Mouse (Mus musculus): ENCODE results near the gene Safb2. TPM values are rescaled to one million over a fixed set of nuclear protein-coding genes. Genes with fewer than 3 reads are reported as not detected.

Gene Safb2
- polyA plus RNA-seq, 1 experiment from 2014 or later = 100 TPM

- Histone ChIP-seq H3K4me1 (peaks cover 34% of the 10 kb centered on the region), H3K27ac (no peak overlapping the region), H3K9me3 (no peaks in the 10 kb centered on the region), H3K4me2 (replicated peaks) (peak overlapping the region; percentile 39), H3K9ac (no peak overlapping the region), H3K36me3 (no peaks in the 10 kb centered on the region), H3K27me3 (peaks cover 71% of the 10 kb centered on the region), H3K4me3 (peak overlapping the region; percentile 26)
- 8% methylated on average over 55 of the region's 60 CpGs for WGBS
- no peak for ATAC-seq (ENCODE audit: insufficient number of reproducible peaks, insufficient read depth, low FRiP score, low TSS enrichment)
Measured at GRCm38 (mm10) chr17:56510970-56511706, 73.2 kb downstream of the Safb2 start.

Other genes starting within 250 kb of the Safb2 start
- gene Ptprs, start 108.1 kb downstream of the Safb2 start, polyA plus RNA-seq (2016; fragmentation: Nextera tagmentation; extraction: Ambion mirVana) = 158 and 167 TPM in 2 replicates
- not detected in 2 replicates for gene Znrf4, start 72.2 kb downstream of the Safb2 start, polyA plus RNA-seq (2016; fragmentation: Nextera tagmentation; extraction: Ambion mirVana)
- gene Gm20219, start 30.2 kb downstream of the Safb2 start, polyA plus RNA-seq (2016; fragmentation: Nextera tagmentation; extraction: Ambion mirVana) = 1.4 and 1.7 TPM in 2 replicates
- gene Safb, start 240 bp upstream of the Safb2 start, polyA plus RNA-seq (2016; fragmentation: Nextera tagmentation; extraction: Ambion mirVana) = 152 and 157 TPM in 2 replicates
- gene 2410015M20Rik, start 25.2 kb upstream of the Safb2 start, polyA plus RNA-seq (2016; fragmentation: Nextera tagmentation; extraction: Ambion mirVana) = 208 and 214 TPM in 2 replicates
- gene Rpl36, start 28.8 kb upstream of the Safb2 start, polyA plus RNA-seq (2016; fragmentation: Nextera tagmentation; extraction: Ambion mirVana) = 1,591 and 1,618 TPM in 2 replicates
- 66.0 and 66.9 TPM in 2 replicates for gene Lonp1, start 42.3 kb upstream of the Safb2 start, polyA plus RNA-seq (2016; fragmentation: Nextera tagmentation; extraction: Ambion mirVana)
- 0.74 and 0.88 TPM in 2 replicates for gene Catsperd, start 43.6 kb upstream of the Safb2 start, polyA plus RNA-seq (2016; fragmentation: Nextera tagmentation; extraction: Ambion mirVana)
- 108 and 118 TPM in 2 replicates for gene Ranbp3, start 88.7 kb upstream of the Safb2 start, polyA plus RNA-seq (2016; fragmentation: Nextera tagmentation; extraction: Ambion mirVana)
- gene Ndufa11, start 133.2 kb upstream of the Safb2 start, polyA plus RNA-seq (2016; fragmentation: Nextera tagmentation; extraction: Ambion mirVana) = 371 and 409 TPM in 2 replicates
- gene Vmac, start 133.4 kb upstream of the Safb2 start, polyA plus RNA-seq (2016; fragmentation: Nextera tagmentation; extraction: Ambion mirVana) = 19.4 and 20.8 TPM in 2 replicates
- gene Nrtn, start 172.9 kb upstream of the Safb2 start, polyA plus RNA-seq (2016; fragmentation: Nextera tagmentation; extraction: Ambion mirVana) = 10.9 and 11.9 TPM in 2 replicates
- 44.1 and 47.2 TPM in 2 replicates for gene Dus3l, start 180.2 kb upstream of the Safb2 start, polyA plus RNA-seq (2016; fragmentation: Nextera tagmentation; extraction: Ambion mirVana)
- 1.4 TPM in 2 replicates for gene Prr22, start 185.7 kb upstream of the Safb2 start, polyA plus RNA-seq (2016; fragmentation: Nextera tagmentation; extraction: Ambion mirVana)
- 5.5 and 5.7 TPM in 2 replicates for gene Rfx2, start 246.4 kb upstream of the Safb2 start, polyA plus RNA-seq (2016; fragmentation: Nextera tagmentation; extraction: Ambion mirVana)

Measured in embryonic facial prominence, embryonic 12.5 days (tissue).